Mouse (Mus musculus): ENCODE results near the gene Otulin. TPM values are rescaled to one million over a fixed set of nuclear protein-coding genes. Genes with fewer than 3 reads are reported as not detected.

Otulin gene
- polyA plus RNA-seq, 1 experiment: 29.0 TPM

- H3K4me1 ChIP-seq (ENCODE audit: control insufficient read depth, insufficient read depth, low read length): no peaks in the 10 kb centered on the region
- no peak for TF ChIP-seq POLR2A (IDR thresholded peaks at IDR 0.05; ENCODE audit: low read depth, low read length)
- H3K4me3 ChIP-seq (ENCODE audit: insufficient read depth, low read depth, low read length): no peak overlapping the region
- 96% methylated on average over 7 of the region's 7 CpGs for WGBS
- no peaks in the 10 kb centered on the region for H3K27me3 ChIP-seq (replicated peaks; ENCODE audit: control insufficient read depth, insufficient read depth, low read length)
- H3K27ac ChIP-seq (ENCODE audit: insufficient read depth, low read depth, low read length): no peak overlapping the region
- no peaks in the 10 kb centered on the region for H3K36me3 ChIP-seq (ENCODE audit: control insufficient read depth, insufficient read depth, low read length)
- DNase-seq: no peak
Observed at GRCm38 (mm10) chr15:27519857-27520256, 110.6 kb downstream of the Otulin start.

- H3K4me1 ChIP-seq (ENCODE audit: control insufficient read depth, insufficient read depth, low read length): no peaks in the 10 kb centered on the region
- H3K27ac ChIP-seq (ENCODE audit: insufficient read depth, low read depth, low read length): no peak overlapping the region
- WGBS: 71% methylated on average over 8 of the region's 8 CpGs
- H3K4me3 ChIP-seq (ENCODE audit: insufficient read depth, low read depth, low read length): no peak overlapping the region
- TF ChIP-seq POLR2A (IDR thresholded peaks at IDR 0.05; ENCODE audit: low read depth, low read length) (no peak), CTCF (conservative IDR thresholded peaks at IDR 0.05; ENCODE audit: insufficient read depth, insufficient read length, low read depth, low read length) (no peak)
- no peak for DNase-seq
- no peaks in the 10 kb centered on the region for H3K27me3 ChIP-seq (replicated peaks; ENCODE audit: control insufficient read depth, insufficient read depth, low read length)
- no peaks in the 10 kb centered on the region for H3K36me3 ChIP-seq (ENCODE audit: control insufficient read depth, insufficient read depth, low read length)
Observed at GRCm38 (mm10) chr15:27518026-27518425, 112.5 kb downstream of the Otulin start.

GRCm38 (mm10) chr15:27516927-27517326, 113.6 kb downstream of the Otulin start:
- Histone ChIP-seq H3K36me3 (ENCODE audit: control insufficient read depth, insufficient read depth, low read length) (no peaks in the 10 kb centered on the region), H3K4me1 (ENCODE audit: control insufficient read depth, insufficient read depth, low read length) (no peaks in the 10 kb centered on the region), H3K27ac (ENCODE audit: insufficient read depth, low read depth, low read length) (no peak overlapping the region), H3K27me3 (replicated peaks; ENCODE audit: control insufficient read depth, insufficient read depth, low read length) (no peaks in the 10 kb centered on the region), H3K4me3 (ENCODE audit: insufficient read depth, low read depth, low read length) (no peak overlapping the region)
- TF ChIP-seq POLR2A (IDR thresholded peaks at IDR 0.05; ENCODE audit: low read depth, low read length): no peak
- TF ChIP-seq CTCF (conservative IDR thresholded peaks at IDR 0.05; ENCODE audit: insufficient read depth, insufficient read length, low read depth, low read length): no peak
- 57% methylated on average over 1 of the region's 1 CpGs for whole genome bisulfite sequencing
- no peak for DNase-seq

- TF ChIP-seq CTCF (conservative IDR thresholded peaks at IDR 0.05; ENCODE audit: insufficient read depth, insufficient read length, low read depth, low read length) (no peak), POLR2A (IDR thresholded peaks at IDR 0.05; ENCODE audit: low read depth, low read length) (no peak)
- 92% methylated on average over 17 of the region's 17 CpGs for WGBS
- no peak for DNase-seq
- Histone ChIP-seq H3K4me1 (ENCODE audit: control insufficient read depth, insufficient read depth, low read length) (0 out of 2 replicates have a peak, but pooled peaks cover 5% of the 10 kb centered on the region), H3K4me3 (ENCODE audit: insufficient read depth, low read depth, low read length) (no peak overlapping the region), H3K27ac (ENCODE audit: insufficient read depth, low read depth, low read length) (no peak overlapping the region), H3K36me3 (ENCODE audit: control insufficient read depth, insufficient read depth, low read length) (no peaks in the 10 kb centered on the region), H3K27me3 (replicated peaks; ENCODE audit: control insufficient read depth, insufficient read depth, low read length) (no peaks in the 10 kb centered on the region)
Observed at GRCm38 (mm10) chr15:27508982-27509381, 121.5 kb downstream of the Otulin start.

GRCm38 (mm10) chr15:27508169-27508568, 122.3 kb downstream of the Otulin start:
- Histone ChIP-seq H3K27me3 (replicated peaks; ENCODE audit: control insufficient read depth, insufficient read depth, low read length) (no peaks in the 10 kb centered on the region), H3K36me3 (ENCODE audit: control insufficient read depth, insufficient read depth, low read length) (no peaks in the 10 kb centered on the region), H3K4me3 (ENCODE audit: insufficient read depth, low read depth, low read length) (no peak overlapping the region), H3K27ac (ENCODE audit: insufficient read depth, low read depth, low read length) (no peak overlapping the region), H3K4me1 (ENCODE audit: control insufficient read depth, insufficient read depth, low read length) (0 out of 2 replicates have a peak, but pooled peaks cover 5% of the 10 kb centered on the region)
- no peak for DNase-seq
- no peak for TF ChIP-seq POLR2A (IDR thresholded peaks at IDR 0.05; ENCODE audit: low read depth, low read length)
- TF ChIP-seq CTCF (conservative IDR thresholded peaks at IDR 0.05; ENCODE audit: insufficient read depth, insufficient read length, low read depth, low read length): no peak
- WGBS: 87% methylated on average over 7 of the region's 7 CpGs

- H3K27ac ChIP-seq (ENCODE audit: insufficient read depth, low read depth, low read length): no peak overlapping the region
- no peak overlapping the region for H3K4me3 ChIP-seq (ENCODE audit: insufficient read depth, low read depth, low read length)
- H3K36me3 ChIP-seq (ENCODE audit: control insufficient read depth, insufficient read depth, low read length): no peaks in the 10 kb centered on the region
- H3K4me1 ChIP-seq (ENCODE audit: control insufficient read depth, insufficient read depth, low read length): 0 out of 2 replicates have a peak, but pooled peaks cover 5% of the 10 kb centered on the region
- no peaks in the 10 kb centered on the region for H3K27me3 ChIP-seq (replicated peaks; ENCODE audit: control insufficient read depth, insufficient read depth, low read length)
- peak; percentile 55 for DNase-seq
- no peak for TF ChIP-seq POLR2A (IDR thresholded peaks at IDR 0.05; ENCODE audit: low read depth, low read length)
- TF ChIP-seq CTCF (conservative IDR thresholded peaks at IDR 0.05; ENCODE audit: insufficient read depth, insufficient read length, low read depth, low read length): no peak
- 71% methylated on average over 15 of the region's 15 CpGs for WGBS
Observed at GRCm38 (mm10) chr15:27506893-27507596, 123.4 kb downstream of the Otulin start.

- peak; percentile 28 for DNase-seq
- Histone ChIP-seq H3K27ac (ENCODE audit: insufficient read depth, low read depth, low read length) (no peak overlapping the region), H3K36me3 (ENCODE audit: control insufficient read depth, insufficient read depth, low read length) (no peaks in the 10 kb centered on the region), H3K27me3 (replicated peaks; ENCODE audit: control insufficient read depth, insufficient read depth, low read length) (no peaks in the 10 kb centered on the region), H3K4me1 (ENCODE audit: control insufficient read depth, insufficient read depth, low read length) (0 out of 2 replicates have a peak, but pooled peaks cover 5% of the 10 kb centered on the region), H3K4me3 (ENCODE audit: insufficient read depth, low read depth, low read length) (no peak overlapping the region)
- WGBS: 54% methylated on average over 5 of the region's 5 CpGs
- no peak for TF ChIP-seq CTCF (conservative IDR thresholded peaks at IDR 0.05; ENCODE audit: insufficient read depth, insufficient read length, low read depth, low read length)
- TF ChIP-seq POLR2A (IDR thresholded peaks at IDR 0.05; ENCODE audit: low read depth, low read length): no peak
Observed at GRCm38 (mm10) chr15:27506127-27506886, 124.2 kb downstream of the Otulin start.

All from kidney, adult 2 months (tissue).